ENCODE assay signal across 34 mouse cellular contexts in the genomic region with DNA sequence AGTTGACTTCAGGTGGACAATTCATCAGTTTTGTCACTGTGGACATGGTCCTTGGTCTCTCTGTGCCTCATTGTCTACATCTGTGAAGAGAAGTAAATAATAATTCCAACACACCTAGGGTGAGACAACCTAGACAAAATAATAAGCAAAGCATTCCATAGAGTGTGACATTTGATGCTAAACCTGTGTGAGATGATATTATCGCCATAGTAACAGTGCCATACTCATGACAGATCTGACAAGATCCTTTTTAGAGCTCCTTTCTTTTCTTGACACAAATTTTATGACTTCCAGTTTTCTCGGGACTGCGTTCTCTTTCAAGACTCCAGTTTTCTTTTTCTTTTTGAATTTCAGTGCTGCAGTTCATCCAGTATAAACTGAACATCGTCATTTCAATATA.
"Had no signal": no experiment of that assay in that cellular context is flagged by ENCODE, and none has a peak within 500 bp of the region (broad histone marks: within the 10 kb centered on the region; RNA-seq: fewer than 3 reads in every experiment).

No protein-coding gene starts in this region.

- H3K27me3 ChIP-seq: heart, embryonic 12.5 days; heart, embryonic 13.5 days; heart, embryonic 15.5 days; hindbrain, embryonic 12.5 days; hindbrain, embryonic 13.5 days; hindbrain, embryonic 15.5 days; intestine, embryonic 15.5 days; kidney, embryonic 15.5 days had no signal

- H3K9ac ChIP-seq: heart, embryonic 12.5 days; heart, embryonic 13.5 days; heart, embryonic 15.5 days; hindbrain, embryonic 12.5 days; hindbrain, embryonic 13.5 days; hindbrain, embryonic 14.5 days; hindbrain, embryonic 15.5 days; intestine, embryonic 15.5 days; kidney, embryonic 15.5 days had no signal

- H3K4me2 ChIP-seq: heart, embryonic 12.5 days; heart, embryonic 13.5 days; heart, embryonic 15.5 days; hindbrain, embryonic 12.5 days; hindbrain, embryonic 13.5 days; hindbrain, embryonic 14.5 days; hindbrain, embryonic 15.5 days; intestine, embryonic 15.5 days; kidney, embryonic 15.5 days had no signal

- H3K4me3 ChIP-seq: heart, embryonic 12.5 days; heart, embryonic 13.5 days; heart, embryonic 15.5 days; hindbrain, embryonic 10.5 days; hindbrain, embryonic 12.5 days; hindbrain, embryonic 13.5 days; hindbrain, embryonic 15.5 days; intestine, embryonic 15.5 days; kidney, embryonic 15.5 days; layer of hippocampus, adult 2 months; left cerebral cortex, adult 2 months had no signal

- H3K9me3 ChIP-seq: heart, embryonic 12.5 days; heart, embryonic 13.5 days; heart, embryonic 15.5 days; hindbrain, embryonic 10.5 days; hindbrain, embryonic 12.5 days; hindbrain, embryonic 13.5 days; hindbrain, embryonic 15.5 days; intestine, embryonic 15.5 days; kidney, embryonic 15.5 days had no signal

- ATAC-seq: hindbrain, embryonic 16.5 days; hindbrain, postnatal 0 days; inflammation-experienced regulatory T-cells, adult 6 months; intestine, embryonic 15.5 days; intestine, embryonic 16.5 days; intestine, postnatal 0 days had no signal

- H3K27ac ChIP-seq: heart, embryonic 13.5 days; heart, embryonic 15.5 days; hindbrain, embryonic 10.5 days; hindbrain, embryonic 12.5 days; hindbrain, embryonic 13.5 days; hindbrain, embryonic 14.5 days; hindbrain, embryonic 15.5 days; hindbrain, postnatal 0 days; intestine, embryonic 15.5 days; kidney, embryonic 15.5 days; kidney, postnatal 0 days; layer of hippocampus, adult 2 months; left cerebral cortex, adult 2 months had no signal

- H3K36me3 ChIP-seq: heart, embryonic 12.5 days; heart, embryonic 13.5 days; heart, embryonic 15.5 days; hindbrain, embryonic 10.5 days; hindbrain, embryonic 12.5 days; hindbrain, embryonic 13.5 days; hindbrain, embryonic 15.5 days; intestine, embryonic 15.5 days; kidney, embryonic 15.5 days had no signal

- DNase-seq: heart, postnatal 10 days; heart, postnatal 14 days; heart, postnatal 36 days; heart, postnatal 4 days; kidney, adult 11 months; kidney, adult 18-20 months; kidney, adult 2 months; kidney, adult 8-10 months; kidney, adult 9 months; kidney, postnatal 10 days; kidney, postnatal 14 days; kidney, postnatal 25 days; kidney, postnatal 36 days; kidney, postnatal 4 days; layer of hippocampus, adult 9-11 months; layer of hippocampus, postnatal 36 days had no signal

- H3K4me1 ChIP-seq: heart, embryonic 12.5 days; heart, embryonic 13.5 days; heart, embryonic 15.5 days; hindbrain, embryonic 13.5 days; hindbrain, embryonic 15.5 days; intestine, embryonic 15.5 days; kidney, embryonic 15.5 days had no signal
